Mouse (Mus musculus) right cerebral cortex, postnatal 10 days (tissue): ENCODE data around the gene Phykpl.
"Not testable (repeated sequence)": the region's sequence is repeated elsewhere in the genome, so short reads cannot be mapped to it uniquely, and the experiment has no call there.

Experiments
- DNase-seq, 2 experiments: peaks; one replicate each; pipeline ENCODE4 v3.0.0; 2021; ENCODE audit warnings: low spot score in 2 of 2

The Phykpl gene

DNA sequence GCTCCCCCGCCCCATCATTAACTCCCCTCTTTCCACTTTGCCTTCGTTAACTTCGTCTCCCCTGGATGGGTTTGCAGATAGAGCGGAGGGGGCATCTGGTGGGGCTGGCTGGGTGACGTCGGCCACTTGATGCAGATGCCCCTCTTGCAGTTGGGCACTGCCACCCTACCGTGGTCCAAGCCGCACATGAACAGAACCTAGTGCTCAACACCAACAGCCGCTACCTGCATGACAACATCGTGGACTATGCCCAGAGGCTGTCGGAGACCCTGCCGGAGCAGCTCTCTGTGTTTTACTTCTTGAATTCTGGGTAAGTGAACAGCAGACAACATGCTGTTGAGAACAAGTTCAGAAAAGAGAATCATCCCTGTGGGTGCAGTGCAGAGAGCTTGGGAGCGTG is 1.9 kb downstream of the Phykpl start:
- DNase-seq = peak in 1 of 2 experiments; percentile 32

DNA sequence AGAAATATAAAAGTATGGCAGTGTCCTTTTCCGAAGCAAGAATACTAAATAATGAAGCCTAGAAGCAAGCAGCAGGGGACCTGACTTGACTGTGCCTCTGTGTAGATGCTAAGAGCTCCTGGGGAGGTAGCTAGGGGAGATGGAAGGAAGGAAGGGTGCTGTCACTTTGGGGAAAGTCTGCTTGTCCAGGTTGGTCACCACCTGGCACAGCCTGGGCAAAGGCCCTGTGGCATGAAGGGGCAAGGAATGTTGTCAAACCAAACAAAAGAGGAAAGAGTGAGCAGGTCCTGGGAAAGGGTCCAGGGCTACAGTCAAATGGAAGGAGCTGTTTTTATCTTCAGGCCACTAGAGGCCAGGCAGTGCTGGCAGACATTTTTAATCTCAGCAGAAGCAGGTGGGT is 2.5 kb downstream of the Phykpl start:
- DNase-seq = no peak

DNA sequence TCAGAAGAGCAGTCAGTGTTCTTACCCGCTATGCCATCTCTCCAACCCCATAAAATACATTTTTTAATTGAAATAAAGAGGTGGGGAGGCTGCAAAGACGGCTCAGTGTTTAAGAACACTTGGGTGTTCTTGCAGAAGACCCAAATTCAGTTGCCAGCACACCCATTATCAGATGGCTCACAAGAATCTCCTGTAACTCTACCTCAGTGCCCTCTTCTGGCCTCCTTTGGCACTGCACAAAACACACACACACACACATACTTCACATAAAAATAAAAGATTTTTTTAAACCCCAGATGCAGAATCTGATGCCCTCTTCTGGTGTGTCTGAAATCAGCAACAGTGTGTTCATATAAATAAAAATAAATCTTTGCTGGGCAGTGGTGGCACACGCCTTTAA is 4.3 kb downstream of the Phykpl start:
- no peak for DNase-seq

DNA sequence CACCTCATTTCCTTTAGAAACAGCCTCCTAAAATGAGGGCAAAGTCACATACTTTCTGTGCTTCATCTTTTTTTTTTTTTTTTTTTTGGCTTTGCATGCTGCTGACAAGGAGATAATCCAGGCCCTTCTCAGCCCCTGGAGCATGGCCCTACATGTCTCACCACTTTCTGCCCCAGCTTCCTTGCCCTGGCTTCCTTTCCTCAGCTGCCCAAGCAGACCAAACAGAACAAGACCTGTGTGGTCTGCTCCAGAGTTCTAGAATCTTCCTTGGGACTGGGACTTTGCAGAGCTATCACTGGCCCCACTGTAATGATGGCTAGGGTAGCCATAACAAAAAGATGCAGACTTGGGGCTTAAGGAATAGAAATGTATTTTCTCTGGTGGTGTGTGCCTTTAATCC is 5.4 kb downstream of the Phykpl start:
- no peak for DNase-seq

DNA sequence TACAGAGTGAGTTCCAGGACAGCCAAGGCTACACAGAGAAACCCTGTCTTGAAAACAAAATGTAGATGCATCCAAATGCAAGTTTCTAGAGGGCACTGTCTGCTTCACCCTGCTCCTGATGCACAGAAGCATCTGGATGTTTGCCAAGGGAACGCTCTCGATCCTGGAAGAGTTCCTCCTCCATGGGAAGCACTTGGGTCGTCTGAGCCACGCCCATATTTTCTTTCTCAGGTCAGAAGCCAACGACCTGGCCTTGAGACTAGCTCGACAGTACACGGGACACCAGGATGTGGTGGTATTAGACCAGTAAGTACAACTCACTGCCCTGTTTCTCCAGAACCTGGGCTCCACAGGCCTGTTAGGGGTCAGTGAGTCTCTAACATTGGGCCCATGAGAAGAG is 6.6 kb downstream of the Phykpl start:
- DNase-seq = peak in 1 of 2 experiments; percentile 39

DNA sequence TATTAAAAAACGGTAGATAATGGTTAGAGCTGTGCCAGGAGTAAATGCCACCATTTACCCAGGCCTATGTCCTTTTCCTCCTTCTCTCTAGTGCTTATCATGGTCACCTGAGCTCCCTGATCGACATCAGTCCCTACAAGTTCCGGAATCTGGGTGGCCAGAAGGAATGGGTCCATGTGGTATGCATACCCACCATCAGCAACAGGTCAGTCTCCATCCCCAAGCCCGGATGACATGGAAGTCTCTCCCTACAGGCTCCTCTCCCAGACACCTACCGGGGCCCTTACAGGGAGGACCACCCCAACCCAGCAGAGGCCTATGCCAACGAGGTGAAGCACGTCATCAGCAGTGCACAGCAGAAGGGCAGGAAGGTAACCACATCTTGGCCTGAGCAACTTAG is 7.4 kb downstream of the Phykpl start:
- DNase-seq = no peak

DNA sequence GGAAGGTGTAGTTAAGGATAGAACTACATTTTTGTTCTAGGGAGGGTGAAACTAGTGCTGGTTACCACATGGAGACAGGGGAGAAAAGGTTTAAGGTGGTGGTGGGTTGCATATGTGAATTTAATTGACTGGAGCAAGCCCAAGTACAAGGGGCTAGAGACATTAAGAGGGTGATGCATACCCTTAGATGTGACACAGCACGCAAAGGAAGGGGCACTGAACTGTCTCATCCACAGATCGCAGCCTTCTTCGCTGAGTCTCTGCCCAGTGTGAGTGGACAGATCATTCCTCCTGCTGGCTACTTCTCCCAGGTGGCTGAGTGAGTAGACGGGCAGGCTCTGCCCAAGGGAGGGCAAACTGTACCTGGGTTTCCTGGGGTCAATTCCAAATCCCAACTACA is 8.8 kb downstream of the Phykpl start:
- DNase-seq = no peak

DNA sequence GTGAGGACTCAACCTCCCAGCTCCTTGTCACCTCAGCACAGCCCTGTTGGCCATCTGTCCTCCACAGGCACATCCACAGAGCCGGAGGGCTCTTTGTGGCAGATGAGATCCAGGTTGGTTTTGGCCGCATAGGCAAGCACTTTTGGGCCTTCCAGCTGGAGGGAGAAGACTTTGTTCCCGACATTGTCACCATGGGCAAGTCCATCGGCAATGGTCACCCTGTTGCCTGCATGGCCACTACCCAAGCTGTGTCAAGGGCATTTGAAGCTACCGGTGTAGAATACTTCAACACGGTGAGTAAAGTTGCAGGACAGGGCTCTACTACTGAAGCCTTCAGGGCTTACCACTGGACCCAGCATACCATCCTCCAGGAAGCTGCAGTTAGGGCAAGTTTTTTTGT is 9.3 kb downstream of the Phykpl start:
- DNase-seq = no peak

DNA sequence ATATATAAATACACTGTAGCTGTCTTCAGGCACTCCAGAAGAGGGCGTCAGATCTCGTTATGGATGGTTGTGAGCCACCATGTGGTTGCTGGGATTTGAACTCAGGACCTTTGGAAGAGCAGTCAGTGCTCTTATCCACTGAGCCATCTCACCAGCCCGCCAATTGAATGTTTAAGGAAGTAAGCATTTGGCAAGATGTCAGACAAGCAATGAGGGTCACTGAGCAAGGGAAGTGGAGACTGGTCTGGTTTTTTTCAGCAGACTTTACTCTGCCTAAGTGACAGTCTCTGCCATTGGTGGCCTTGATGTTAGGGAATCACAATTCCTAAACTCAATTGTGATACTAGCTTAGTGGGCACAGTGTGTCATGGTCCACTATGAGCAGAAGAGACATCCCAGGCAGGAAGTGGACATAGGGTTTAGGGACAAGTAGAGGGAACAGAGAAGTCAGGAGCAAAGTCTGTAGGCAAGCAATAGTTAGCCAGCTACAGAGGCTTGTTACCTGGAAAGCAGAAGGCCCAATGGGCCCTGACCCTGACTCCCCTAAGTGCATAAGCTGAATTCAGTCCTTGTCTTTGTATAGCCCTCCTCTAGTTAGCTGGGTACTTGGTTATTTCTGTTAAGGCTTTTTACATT is 10.3 kb downstream of the Phykpl start:
- no peak for DNase-seq

DNA sequence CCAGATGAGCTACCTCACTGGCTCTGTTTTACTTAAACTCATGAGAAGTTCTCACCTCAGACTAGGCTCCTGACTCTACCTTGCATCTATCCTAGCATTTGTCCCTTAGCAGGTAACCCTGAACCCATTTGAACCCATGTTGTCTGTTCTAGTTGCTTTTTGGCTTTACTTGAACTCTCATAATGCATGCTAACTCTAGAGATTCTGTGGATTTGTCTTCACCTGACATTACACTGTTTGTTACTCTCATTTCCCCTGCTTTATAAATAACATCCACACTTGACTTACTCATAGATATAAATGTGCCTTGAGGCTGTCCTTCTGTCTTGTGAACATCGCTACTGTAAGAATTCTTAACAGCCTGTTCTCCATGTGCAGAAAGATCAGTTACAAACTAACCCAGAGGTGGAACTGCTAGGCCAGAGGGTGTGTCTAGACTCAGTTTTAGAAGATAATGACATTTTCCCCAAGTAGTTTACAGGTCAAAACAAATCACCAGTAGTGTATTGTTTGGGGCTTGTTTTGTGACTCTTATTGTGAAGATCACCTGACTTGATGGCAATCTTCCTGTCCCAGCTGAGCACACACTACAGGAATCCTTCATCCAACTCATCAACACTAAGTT is 11.0 kb downstream of the Phykpl start:
- DNase-seq = no peak

DNA sequence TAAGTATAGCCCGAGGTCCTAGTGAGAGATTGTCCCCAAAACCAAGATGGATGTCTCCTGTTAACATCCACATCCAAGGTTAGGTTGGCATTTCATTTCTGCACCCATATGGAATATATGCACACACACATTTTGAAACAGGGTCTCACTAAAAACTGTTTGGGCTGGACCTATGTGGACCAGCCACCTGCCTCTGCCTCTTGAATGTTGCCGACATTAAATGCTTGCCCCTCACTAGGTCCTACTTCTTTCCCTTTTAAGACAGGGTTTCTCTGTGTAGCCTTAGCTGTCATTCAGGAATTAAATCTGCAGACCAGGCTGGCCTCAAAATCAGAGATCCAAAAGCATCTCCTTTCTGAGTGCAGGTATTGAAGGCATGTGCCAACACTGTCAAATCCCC is 13.0 kb downstream of the Phykpl start:
- no peak for DNase-seq

DNA sequence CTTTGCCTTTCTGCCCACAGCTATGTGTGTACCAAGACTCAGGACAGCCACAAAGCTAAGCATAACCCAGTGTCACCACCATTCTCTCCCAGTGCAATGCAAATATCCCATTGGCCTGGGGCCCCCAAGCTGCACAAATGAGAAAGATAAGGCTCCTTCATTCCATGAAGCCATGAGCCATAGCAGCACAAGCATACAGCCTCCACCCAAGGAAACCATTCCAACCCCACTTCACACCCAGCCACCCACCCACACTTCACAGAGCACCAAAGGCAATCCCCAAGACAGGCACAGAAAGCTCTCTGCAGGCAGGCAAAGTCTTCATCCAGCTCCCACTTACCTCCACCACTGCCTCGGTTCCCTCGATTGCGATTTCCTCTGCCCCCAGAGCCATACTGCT is 17.7 kb downstream of the Phykpl start:
- DNase-seq = no peak

DNA sequence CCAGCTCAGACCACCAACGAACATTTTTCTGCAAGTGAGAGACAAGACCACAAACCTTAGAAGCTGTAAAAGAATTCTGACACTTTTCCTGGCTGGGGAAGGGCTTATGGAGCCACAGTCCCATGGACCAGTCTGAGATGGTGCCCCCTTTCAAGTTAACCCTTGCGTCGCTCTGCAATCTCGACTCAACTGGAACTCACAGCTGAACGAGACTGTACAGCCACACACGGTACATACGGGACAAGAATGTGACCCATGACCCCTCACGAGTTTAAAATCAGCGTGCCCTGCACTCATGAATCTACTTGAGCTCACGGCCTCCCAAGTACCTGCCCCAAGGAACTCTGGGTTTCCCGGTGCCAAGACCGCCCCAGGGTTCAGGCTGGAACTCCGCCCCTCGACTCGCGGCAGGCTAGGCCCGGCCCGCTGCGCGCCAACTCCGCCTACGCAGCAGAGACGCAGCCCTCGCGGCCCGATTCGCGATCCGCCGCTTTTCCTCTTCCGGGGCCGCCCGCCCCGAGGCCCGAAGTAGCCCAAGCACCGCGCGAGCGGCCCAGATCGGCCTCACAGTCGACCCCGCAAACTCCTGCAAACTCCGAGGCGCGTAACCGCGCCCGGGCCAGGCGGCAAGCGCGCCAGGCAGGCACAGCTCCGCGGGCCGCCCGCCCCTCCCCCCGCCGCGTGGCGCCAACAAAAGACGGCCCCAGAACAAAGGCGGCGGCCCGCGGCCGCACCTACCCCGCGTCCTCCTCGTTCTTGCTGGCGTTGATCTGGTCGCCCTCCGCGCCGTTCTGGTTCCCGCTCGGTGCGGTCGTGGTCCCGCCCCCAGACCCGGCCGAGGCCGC is 21.3 kb downstream of the Phykpl start:
- peak; percentile 88 for DNase-seq

DNA sequence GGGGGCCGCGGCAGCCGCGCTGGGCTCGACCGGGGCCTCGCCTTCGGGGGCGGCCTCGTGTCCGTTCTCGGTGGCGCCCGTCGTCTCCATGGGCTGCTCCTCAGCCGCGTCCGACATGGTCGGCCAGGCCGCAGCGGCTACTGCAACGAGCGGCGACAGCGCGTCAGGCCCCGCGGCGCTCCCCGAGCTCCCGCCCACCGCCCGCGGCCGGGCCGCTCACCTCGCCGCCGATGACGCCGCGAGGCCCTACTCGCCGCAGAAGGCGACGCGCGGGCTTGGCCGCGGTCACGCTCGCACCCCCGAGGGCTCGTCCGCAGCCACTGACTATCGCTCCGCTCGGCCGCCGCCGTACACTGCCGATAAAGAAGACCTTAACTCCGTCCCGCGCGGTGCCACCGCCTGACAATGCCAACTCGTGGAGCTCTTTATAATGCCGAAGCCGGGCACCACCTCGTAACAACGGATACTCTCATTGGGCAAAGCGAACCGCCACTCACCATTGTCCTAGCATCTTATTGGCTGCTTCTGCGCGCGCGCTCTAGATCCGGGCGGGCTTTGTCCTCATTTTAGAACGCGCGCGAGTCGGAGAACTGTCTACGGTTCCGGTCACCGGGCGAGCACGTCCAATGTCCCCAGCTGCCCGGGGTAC is 22.0 kb downstream of the Phykpl start, which contains the start of gene Hnrnpab:
Hnrnpab (minus strand) TSS at position 401 of the 649 bp plus-strand sequence.
- peak; percentile 99 for DNase-seq

DNA sequence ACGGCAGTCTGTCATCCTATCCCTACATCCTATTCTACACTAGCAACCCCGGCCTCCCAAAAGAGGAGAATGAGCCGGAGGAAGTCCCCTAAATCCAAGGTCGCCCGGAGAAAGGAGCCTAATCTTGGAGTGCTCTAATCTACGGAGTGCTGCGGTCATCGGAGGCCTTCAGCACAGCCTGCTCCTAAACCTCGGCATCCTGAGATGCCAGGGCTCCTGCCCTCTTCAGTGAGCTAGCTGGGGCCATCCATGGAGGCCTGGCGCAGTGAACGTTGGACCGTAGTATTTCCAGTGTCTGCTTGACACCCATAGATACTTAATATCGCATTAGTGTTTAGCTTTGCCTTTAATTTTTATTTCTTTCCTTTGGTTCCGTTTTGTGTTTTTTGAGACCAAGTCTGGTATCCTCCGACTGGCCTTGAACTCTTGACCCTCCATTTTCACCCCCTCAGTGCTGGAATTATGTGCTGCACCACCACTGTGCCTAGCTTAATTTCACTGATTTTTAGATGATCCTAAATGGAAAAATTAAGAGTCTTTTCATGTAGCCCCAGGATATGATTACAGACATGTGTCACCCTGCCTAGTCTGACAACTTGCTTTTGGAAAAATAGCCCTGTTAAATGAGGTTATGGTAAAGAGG is 22.7 kb downstream of the Phykpl start:
- DNase-seq = no peak

DNA sequence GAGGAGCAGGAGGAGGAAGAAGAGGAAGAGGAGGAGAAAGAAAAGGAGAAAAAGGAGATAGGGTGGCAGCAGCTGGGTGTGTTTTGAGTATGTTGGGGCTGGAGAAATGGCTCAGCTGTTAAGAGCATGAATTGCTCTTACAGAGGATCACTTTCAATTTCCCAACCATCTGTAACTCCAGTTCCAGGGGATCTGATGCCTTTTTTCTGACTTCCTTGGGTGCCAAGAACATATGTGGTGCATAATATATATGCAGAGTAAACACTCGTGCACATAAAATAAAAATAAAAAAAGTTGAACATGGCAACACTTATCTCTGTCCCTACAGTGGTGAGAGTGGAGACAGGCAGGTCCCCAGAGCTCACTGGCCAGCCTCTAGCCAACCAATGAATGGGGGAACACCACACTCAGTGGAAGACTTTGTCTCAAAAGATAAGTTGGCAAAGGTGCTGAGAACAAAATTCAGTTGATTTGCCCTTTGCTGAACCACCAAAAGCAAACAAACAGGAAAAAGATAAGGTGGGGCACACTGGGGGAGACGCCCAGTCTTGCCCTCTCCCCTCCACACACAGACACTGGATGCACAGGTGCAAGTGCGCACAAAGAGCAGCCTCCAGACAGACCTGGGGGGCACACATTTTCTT is 24.8 kb downstream of the Phykpl start:
- no peak for DNase-seq

DNA sequence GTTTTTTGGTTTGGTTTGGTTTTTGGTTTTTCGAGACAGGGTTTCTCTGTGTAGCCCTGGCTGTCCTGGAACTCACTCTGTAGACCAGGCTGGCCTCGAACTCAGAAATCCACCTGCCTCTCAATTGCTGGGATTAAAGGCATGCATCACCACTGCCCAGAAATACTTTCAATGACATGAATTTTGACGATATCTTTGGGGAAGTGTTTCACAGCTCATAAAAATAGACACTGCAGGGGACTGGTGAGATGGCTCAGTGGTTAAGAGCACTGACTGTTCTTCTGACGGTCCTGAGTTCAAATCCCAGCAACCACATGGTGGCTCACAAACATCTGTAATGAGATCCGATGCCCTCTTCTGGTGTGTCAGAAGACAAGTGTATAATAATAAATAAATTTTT is 25.4 kb downstream of the Phykpl start:
- not testable (repeated sequence) for DNase-seq

DNA sequence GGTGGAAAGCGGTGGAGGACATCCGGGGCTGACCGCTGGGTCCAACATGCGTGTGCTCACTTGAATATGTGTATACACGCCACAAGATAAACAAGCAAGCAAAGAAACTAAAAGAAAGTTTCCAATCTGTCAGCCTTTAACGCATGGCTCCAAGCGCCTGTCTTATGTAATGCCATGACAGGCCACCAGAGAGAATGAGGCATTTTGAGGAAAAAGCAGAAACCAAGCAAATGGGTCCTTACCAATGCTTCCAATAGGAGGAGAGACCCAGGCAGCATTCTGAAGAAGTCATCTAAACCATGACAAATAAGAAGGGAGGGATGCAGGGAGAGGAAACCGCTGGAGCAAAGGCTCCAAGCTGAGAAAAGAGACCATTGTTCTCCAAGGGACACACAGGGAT is 29.7 kb downstream of the Phykpl start:
- DNase-seq = no peak

DNA sequence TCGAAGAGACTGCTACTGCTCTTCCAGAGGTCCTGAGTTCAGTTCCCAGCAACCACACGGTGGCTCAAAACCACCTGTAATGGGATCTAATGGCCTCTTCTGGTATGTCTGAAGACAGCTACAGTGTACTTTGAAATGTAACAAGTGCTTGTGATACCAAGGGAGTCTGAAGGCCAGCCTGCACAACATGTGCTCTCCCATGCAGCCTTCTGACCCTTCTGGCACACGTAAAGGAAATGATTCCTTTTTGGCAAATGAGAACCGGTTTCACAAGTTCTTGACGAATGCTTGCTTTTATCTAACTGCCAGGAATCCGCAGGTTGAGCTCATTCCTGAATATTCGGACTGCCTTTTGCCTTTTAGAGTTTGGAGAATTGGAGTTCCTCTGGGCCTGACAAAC is 30.6 kb downstream of the Phykpl start:
- DNase-seq = no peak

DNA sequence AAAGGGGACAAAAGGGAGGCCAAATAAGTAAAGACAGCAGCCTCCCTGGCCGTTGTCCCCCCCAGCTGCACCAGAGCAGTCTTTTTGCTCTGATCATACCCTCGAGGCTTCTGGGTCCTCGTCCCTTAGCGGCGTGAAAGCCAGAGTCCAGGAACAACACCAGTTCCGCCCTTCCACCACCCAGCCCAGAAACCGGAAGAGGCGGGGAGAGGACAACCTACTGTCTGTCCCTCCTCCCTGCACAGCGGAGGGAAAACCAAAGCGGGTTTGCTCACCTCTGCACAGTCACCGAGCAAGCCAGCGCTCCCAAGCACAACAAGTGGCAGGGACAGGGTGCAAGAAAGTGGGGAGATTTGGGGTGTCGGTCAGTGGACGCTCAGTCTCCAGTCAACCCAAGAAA is 31.0 kb downstream of the Phykpl start:
- DNase-seq = peak; percentile 58 to 60

DNA sequence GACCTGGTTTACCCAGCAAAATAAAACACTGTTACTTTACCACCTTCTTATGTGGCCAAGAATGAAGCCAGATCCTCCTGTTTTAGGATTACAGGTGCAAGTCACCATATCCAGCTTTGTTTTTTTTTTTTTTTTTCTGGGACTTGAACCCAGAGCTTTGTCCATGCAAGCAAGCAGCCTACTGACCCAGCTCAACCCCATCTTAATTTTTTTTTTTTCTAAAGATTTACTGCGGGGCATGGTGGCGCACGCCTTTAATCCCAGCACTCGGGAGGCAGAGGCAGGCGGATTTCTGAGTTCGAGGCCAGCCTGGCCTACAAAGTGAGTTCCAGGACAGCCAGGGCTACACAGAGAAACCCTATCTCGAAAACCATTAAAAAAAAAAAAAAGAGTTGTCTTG is 31.6 kb downstream of the Phykpl start:
- not testable (repeated sequence) for DNase-seq
